Mouse (Mus musculus): ENCODE measurements around the gene Apol10a. TPM values are rescaled to one million over a fixed set of nuclear protein-coding genes. Genes with fewer than 3 reads are reported as not detected.

Gene Apol10a
- not detected for total RNA-seq (2023)

DNA sequence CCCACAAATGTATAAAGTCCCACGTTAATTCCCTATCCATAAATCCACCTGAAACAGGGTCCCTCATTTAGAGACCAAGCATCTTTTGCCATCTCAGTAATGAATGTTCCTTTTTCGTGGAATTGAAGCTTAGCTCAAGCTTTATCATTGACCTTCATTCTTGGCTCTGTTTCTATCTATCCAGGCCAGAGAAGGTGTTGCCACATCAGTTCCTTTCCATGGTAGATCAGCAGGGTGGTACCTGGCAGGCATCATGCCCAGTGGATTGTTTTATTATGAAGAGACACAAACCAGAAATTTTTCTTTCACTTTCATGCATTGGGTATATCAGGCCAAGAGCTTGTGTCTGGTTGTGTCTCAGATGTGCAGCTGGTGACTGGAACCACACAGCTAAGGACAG, at the start of gene Apol10a:
Gene Apol10a, plus strand, starts transcription at position 355 of the 400 bp plus-strand sequence.

DNA sequence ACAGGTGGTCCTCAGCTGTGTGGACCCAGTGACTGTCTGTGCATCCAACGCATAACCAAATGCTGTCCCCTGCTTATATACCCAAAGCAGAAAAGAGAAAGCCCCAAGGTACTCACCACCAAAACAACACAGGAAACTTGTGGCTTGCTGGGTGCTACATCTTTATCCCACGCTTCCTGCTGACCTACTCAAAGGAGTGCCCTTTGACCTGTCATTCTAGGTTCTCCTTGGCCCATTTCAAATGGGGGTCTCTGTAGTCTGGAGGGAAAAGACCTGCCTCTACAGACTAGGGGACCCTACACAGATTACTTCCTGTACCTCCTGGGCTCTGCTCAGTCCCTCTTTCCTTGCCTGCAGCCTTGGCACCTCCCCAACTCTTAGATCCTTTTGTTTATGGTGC, 29.5 kb upstream of the Apol10a start, which contains the start of gene Apol7b:
Gene Apol7b, minus strand, starts transcription at position 101 of the 400 bp plus-strand sequence.

DNA sequence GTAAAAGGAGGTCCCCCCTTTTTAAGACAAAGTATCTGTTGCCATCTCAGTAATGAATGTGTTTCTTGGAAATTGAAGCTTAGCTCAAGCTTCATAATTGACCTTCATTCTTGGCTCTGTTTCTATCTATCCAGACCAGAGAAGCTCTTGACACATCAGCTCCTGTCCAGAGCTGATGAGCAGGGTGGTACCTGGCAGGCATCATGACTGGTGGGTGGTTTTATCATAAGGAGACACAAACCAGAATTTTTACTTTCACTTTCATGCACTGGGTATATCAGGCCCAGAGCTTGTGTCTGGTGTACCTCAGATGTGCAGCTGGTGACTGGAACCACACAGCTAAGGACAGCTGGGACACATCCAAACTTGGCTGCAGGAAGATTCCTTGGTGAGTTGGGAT, 31.1 kb downstream of the Apol10a start, which contains the start of gene Apol11a:
Gene Apol11a, plus strand, starts transcription at position 306 of the 400 bp plus-strand sequence.

DNA sequence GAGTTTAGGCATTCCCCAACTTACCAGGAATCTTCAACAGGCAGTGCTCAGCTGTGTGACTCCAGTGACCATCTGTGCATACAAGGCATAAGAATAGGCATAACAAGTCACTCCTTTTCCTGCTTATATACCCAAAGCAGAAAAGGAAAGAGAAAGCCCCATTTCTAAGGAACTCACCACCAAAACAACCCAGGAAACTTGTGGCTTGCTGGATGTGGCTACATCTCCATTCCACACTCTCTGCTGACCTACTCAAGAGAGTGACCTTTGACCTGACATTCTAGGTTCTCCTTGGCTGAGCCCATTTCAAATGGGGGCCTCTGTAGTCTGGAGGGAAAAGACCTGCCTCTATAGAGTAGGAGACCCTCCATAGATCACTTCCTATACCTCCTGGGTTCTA, 56.4 kb downstream of the Apol10a start, which contains the start of gene Apol7c:
Gene Apol7c, minus strand, starts transcription at position 101 of the 400 bp plus-strand sequence.

Other genes starting within 250 kb of the Apol10a start
- not detected for gene Rbfox2, start 170.0 kb upstream of the Apol10a start, total RNA-seq (2023)
- gene Apol7a, start 77.9 kb upstream of the Apol10a start, total RNA-seq (2023) = not detected
- gene Apol9a, start 65.9 kb upstream of the Apol10a start, total RNA-seq (2023) = 1.1 TPM
- gene Apol7b, start 29.6 kb upstream of the Apol10a start, total RNA-seq (2023) = 2.5 TPM
- gene Apol11a, start 31.2 kb downstream of the Apol10a start, total RNA-seq (2023) = 2.7 TPM
- gene Apol7c, start 56.3 kb downstream of the Apol10a start, total RNA-seq (2023) = 1.5 TPM
- not detected for gene 1700025B11Rik, start 84.8 kb downstream of the Apol10a start, total RNA-seq (2023)
- gene Apol10b, start 119.1 kb downstream of the Apol10a start, total RNA-seq (2023) = 1.3 TPM
- not detected for gene Gm36245, start 122.2 kb downstream of the Apol10a start, total RNA-seq (2023)
- 8.4 TPM for gene Apol11b, start 166.2 kb downstream of the Apol10a start, total RNA-seq (2023)
- 87.3 TPM for gene Apol7e, start 221.8 kb downstream of the Apol10a start, total RNA-seq (2023)